ENCODE assay signal across 7 mouse cellular contexts in genomic region chr7:29238019-29238967, GRCm38 (mm10). TPM values are rescaled to one million over a fixed set of nuclear protein-coding genes. Genes with fewer than 3 reads are reported as not detected.
DNase-seq lines count a peak whose midpoint lies in the region; ATAC-seq lines count a peak whose summit lies in the region.

Gene Yif1b (plus strand): TSS chr7:29238329.

- H3K27ac ChIP-seq in intestine, embryonic 15.5 days: peak within 1 kb of the TSS; percentile 74
- peak within 1 kb of the TSS; percentile 89 for H3K27ac ChIP-seq in midbrain, embryonic 10.5 days (replicated peaks)

- H3K27me3 ChIP-seq in intestine, embryonic 15.5 days (replicated peaks): no peaks in the 10 kb centered on the region
- peaks cover 15% of the 10 kb centered on the region for H3K27me3 ChIP-seq in midbrain, embryonic 10.5 days (ENCODE audit: low read depth, poor library complexity, severe bottlenecking)

- peak; percentile 97 for ATAC-seq in intestine, embryonic 15.5 days

- H3K4me2 ChIP-seq in intestine, embryonic 15.5 days (replicated peaks): peak within 1 kb of the TSS; percentile 74

- H3K4me3 ChIP-seq in intestine, embryonic 15.5 days (replicated peaks): peak within 1 kb of the TSS; percentile 61
- peak within 1 kb of the TSS; percentile 77 for H3K4me3 ChIP-seq in midbrain, embryonic 10.5 days

- peaks cover 7% of the 10 kb centered on the region for H3K4me1 ChIP-seq in intestine, embryonic 15.5 days (replicated peaks)
- H3K4me1 ChIP-seq in midbrain, embryonic 10.5 days: peaks cover 18% of the 10 kb centered on the region

- no peaks in the 10 kb centered on the region for H3K9me3 ChIP-seq in intestine, embryonic 15.5 days
- no peaks in the 10 kb centered on the region; the same call in 1 of the 2 replicates for H3K9me3 ChIP-seq in midbrain, embryonic 10.5 days (replicated peaks)

- peak; percentile 99 for DNase-seq in adrenal gland, adult 2 months
- DNase-seq in embryo, embryonic 11.5 days (ENCODE audit: low read depth, low spot score): peak; percentile 99
- peak; percentile 93 to 97 for DNase-seq in gastrocnemius, postnatal 36 days
- peak; percentile 96 to 99 for DNase-seq in left cerebral cortex, postnatal 25 days (ENCODE audit: low spot score in 2 of 2)
- DNase-seq in midbrain, embryonic 10.5 days (ENCODE audit: low spot score): peak; percentile 98
- peak; percentile 93 for DNase-seq in right cerebral cortex, postnatal 4 days

- under 1% methylated on average over 60 of the region's 60 CpGs for WGBS in intestine, embryonic 15.5 days
- under 1% methylated on average over 60 of the region's 60 CpGs for WGBS in midbrain, embryonic 10.5 days

- intact Hi-C loops in gastrocnemius, postnatal 36 days (cut with DNase I): loop anchor here (2.0 kb wide), 1 partner anchor 57 kb away; the partner anchor contains the start of gene Psmd8
- intact Hi-C loops in left cerebral cortex, postnatal 25 days (cut with DNase I): loop anchor here (1.0 kb wide), 1 partner anchor 58 kb away; the partner anchor contains the start of gene Psmd8

- peak within 1 kb of the TSS; percentile 59 for H3K9ac ChIP-seq in intestine, embryonic 15.5 days

- H3K36me3 ChIP-seq in intestine, embryonic 15.5 days: no peaks in the 10 kb centered on the region
- H3K36me3 ChIP-seq in midbrain, embryonic 10.5 days: peaks cover 8% of the 10 kb centered on the region; the same call in 1 of the 2 replicates

RNA-seq across cellular contexts. Expression of gene Yif1b, which starts in this region (rescaled TPM):
- total RNA-seq in adrenal gland, adult 2 months (2021): 10 to 100 TPM; 55.2 to 64.5 TPM
- 162 and 191 TPM in 2 replicates for polyA plus RNA-seq in adrenal gland, adult 2 months (2012; rRNA removed)
- 10 to 100 TPM; 36.0 to 41.1 TPM for total RNA-seq in gastrocnemius, postnatal 36 days (2021)
- polyA plus RNA-seq in intestine, embryonic 15.5 days (2015; fragmentation: Nextera tagmentation; extraction: Ambion mirVana): 77.7 and 86.6 TPM in 2 replicates
- total RNA-seq in left cerebral cortex, postnatal 25 days (2021): 10 to 100 TPM; 48.5 to 52.0 TPM
- 106 and 111 TPM in 2 replicates for polyA plus RNA-seq in midbrain, embryonic 10.5 days (2016; fragmentation: Nextera tagmentation; extraction: Ambion mirVana)

Comparison
In these comparisons a context has a peak if more than half of its experiments do, and no peak if none do; other contexts are left out.
1. Peak in every context shown above with its lines: DNase-seq, ATAC-seq, H3K4me3 ChIP-seq and H3K27ac ChIP-seq.